Comparison of ENCODE assay signal across 13 mouse cellular contexts in the genomic region with DNA sequence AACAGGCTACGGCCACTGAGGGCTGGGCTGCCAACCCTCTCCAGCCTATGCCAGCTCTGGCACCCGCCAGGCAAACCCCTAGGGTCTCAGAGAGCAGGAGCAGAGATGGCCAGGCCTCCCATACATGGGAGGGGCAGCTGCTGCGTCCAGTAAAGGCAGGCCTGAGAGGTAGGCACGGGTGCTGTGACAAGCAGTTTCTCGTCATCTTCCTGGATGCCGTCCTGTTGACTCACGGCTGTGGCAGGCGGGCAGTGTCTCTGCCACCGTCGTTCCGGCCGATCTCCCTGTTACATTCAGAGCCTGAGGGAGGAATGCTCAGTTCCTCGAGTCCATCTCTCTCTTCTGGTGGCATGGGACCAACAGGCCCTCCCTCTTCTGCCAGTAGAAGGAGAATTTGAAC. TPM values are rescaled to one million over a fixed set of nuclear protein-coding genes. Genes with fewer than 3 reads are reported as not detected.
DNase-seq lines count a peak whose midpoint lies in the region; ATAC-seq and TF ChIP-seq lines count a peak whose summit lies in the region.
"Had no signal": no experiment of that assay in that cellular context is flagged by ENCODE, and none has a peak within 500 bp of the region (broad histone marks: within the 10 kb centered on the region; RNA-seq: fewer than 3 reads in every experiment).

No protein-coding gene starts in this region.

- 80% methylated on average over 13 of the region's 13 CpGs for WGBS in hindbrain, embryonic 13.5 days
- WGBS in hindbrain, embryonic 10.5 days, result 87% methylated on average over 13 of the region's 13 CpGs
- 72% methylated on average over 13 of the region's 13 CpGs for WGBS in intestine, postnatal 0 days

- H3K4me1 ChIP-seq in hindbrain, embryonic 13.5 days (replicated peaks), result peaks cover 11% of the 10 kb centered on the region
- H3K4me1 ChIP-seq in hindbrain, embryonic 10.5 days (replicated peaks), result peaks cover 28% of the 10 kb centered on the region
- no peaks in the 10 kb centered on the region for H3K4me1 ChIP-seq in intestine, postnatal 0 days (replicated peaks; ENCODE audit: control insufficient read depth, insufficient read depth, low read length)

- TF ChIP-seq CTCF in C2C12 (IDR thresholded peaks at IDR 0.05; ENCODE audit: control insufficient read depth, insufficient read depth, insufficient read length), result no peak
- TF ChIP-seq CTCF in intestine, postnatal 0 days (IDR thresholded peaks at IDR 0.05; ENCODE audit: low read depth), result no peak

- H3ac ChIP-seq in C2C12 (ENCODE audit: control insufficient read depth, insufficient read length, low read depth), result no peak overlapping the region

- H3K27ac ChIP-seq in hindbrain, embryonic 13.5 days, result no peak overlapping the region
- no peak overlapping the region for H3K27ac ChIP-seq in hindbrain, embryonic 10.5 days
- H3K27ac ChIP-seq in intestine, postnatal 0 days (ENCODE audit: low read depth, low read length), result no peak overlapping the region
- H3K27ac ChIP-seq: embryonic facial prominence, embryonic 10.5 days; kidney, postnatal 0 days; liver, embryonic 13.5 days had no signal

- H3K4me3 ChIP-seq in hindbrain, embryonic 13.5 days, result no peak overlapping the region
- no peak overlapping the region for H3K4me3 ChIP-seq in hindbrain, embryonic 10.5 days
- H3K4me3 ChIP-seq in C2C12 (ENCODE audit: insufficient read depth, poor library complexity, severe bottlenecking), result no peak overlapping the region
- H3K4me3 ChIP-seq in intestine, postnatal 0 days (ENCODE audit: low read depth, low read length), result no peak overlapping the region
- H3K4me3 ChIP-seq: embryonic facial prominence, embryonic 10.5 days; liver, embryonic 13.5 days; midbrain, embryonic 10.5 days had no signal

- ATAC-seq in hindbrain, embryonic 13.5 days (ENCODE audit: low FRiP score), result no peak
- ATAC-seq in intestine, postnatal 0 days, result no peak

- no peaks in the 10 kb centered on the region for H3K9me3 ChIP-seq in hindbrain, embryonic 13.5 days
- no peaks in the 10 kb centered on the region for H3K9me3 ChIP-seq in hindbrain, embryonic 10.5 days
- H3K9me3 ChIP-seq in intestine, postnatal 0 days (ENCODE audit: control insufficient read depth), result no peaks in the 10 kb centered on the region
- H3K9me3 ChIP-seq: embryonic facial prominence, embryonic 10.5 days; liver, embryonic 13.5 days; midbrain, embryonic 10.5 days had no signal

- H3K27me3 ChIP-seq in hindbrain, embryonic 13.5 days, result peaks cover 28% of the 10 kb centered on the region
- peaks cover 36% of the 10 kb centered on the region for H3K27me3 ChIP-seq in hindbrain, embryonic 10.5 days (ENCODE audit: insufficient read depth, poor library complexity, severe bottlenecking)
- no peaks in the 10 kb centered on the region for H3K27me3 ChIP-seq in C2C12 (ENCODE audit: control insufficient read depth, insufficient read depth, insufficient read length)
- no peaks in the 10 kb centered on the region for H3K27me3 ChIP-seq in intestine, postnatal 0 days (replicated peaks; ENCODE audit: control insufficient read depth, insufficient read depth, low read length)

- no peaks in the 10 kb centered on the region for H3K79me3 ChIP-seq in C2C12 (ENCODE audit: low read depth)

- no peak for DNase-seq in hindbrain, embryonic 10.5 days (ENCODE audit: low spot score)
- DNase-seq in adrenal gland, adult 2 months, result peak; percentile 88
- DNase-seq in gastrocnemius, postnatal 25 days, result peak; percentile 56
- no peak for DNase-seq in yolk sac, embryonic 10.5 days (ENCODE audit: low spot score)
- DNase-seq: cerebellum, adult 11-12 months had no signal

- peak overlapping the region; percentile 19; the same call in 1 of the 2 replicates for H3K9ac ChIP-seq in hindbrain, embryonic 13.5 days
- no peak overlapping the region for H3K9ac ChIP-seq in intestine, postnatal 0 days (ENCODE audit: low read depth, low read length)
- H3K9ac ChIP-seq: liver, embryonic 13.5 days had no signal

- no peak overlapping the region for H3K4me2 ChIP-seq in hindbrain, embryonic 13.5 days
- H3K4me2 ChIP-seq in intestine, postnatal 0 days (replicated peaks; ENCODE audit: low read depth), result no peak overlapping the region
- H3K4me2 ChIP-seq: liver, embryonic 13.5 days had no signal

- H3K36me3 ChIP-seq in hindbrain, embryonic 13.5 days, result no peaks in the 10 kb centered on the region
- no peaks in the 10 kb centered on the region for H3K36me3 ChIP-seq in hindbrain, embryonic 10.5 days
- H3K36me3 ChIP-seq in C2C12 (ENCODE audit: control insufficient read depth, insufficient read depth), result no peaks in the 10 kb centered on the region
- no peaks in the 10 kb centered on the region for H3K36me3 ChIP-seq in intestine, postnatal 0 days (ENCODE audit: control insufficient read depth, insufficient read depth)
- H3K36me3 ChIP-seq: liver, embryonic 13.5 days; midbrain, embryonic 10.5 days had no signal

- H3K79me2 ChIP-seq in C2C12 (ENCODE audit: control insufficient read depth, insufficient read depth), result no peaks in the 10 kb centered on the region

TF ChIP-seq in C2C12, 6 proteins besides CTCF, POLR2A, EP300 and RAD21:
- TF ChIP-seq MYOG (IDR thresholded peaks at IDR 0.05; ENCODE audit: control insufficient read depth, extremely low read depth, insufficient read length), result no peak
- peak; percentile 67 for TF ChIP-seq FOSL1 (IDR thresholded peaks at IDR 0.05; ENCODE audit: insufficient read depth, low read length, poor library complexity, severe bottlenecking)
- TF ChIP-seq MYOD1 (IDR thresholded peaks at IDR 0.05; ENCODE audit: control insufficient read depth, insufficient read length, low read depth), result peak; percentile 42
- TF ChIP-seq MAX (IDR thresholded peaks at IDR 0.05), result no peak

RNA-seq across cellular contexts. Expression of a gene that starts 9.9 kb away (rescaled TPM):
- 1.2 and 1.5 TPM in 2 replicates for polyA plus RNA-seq in hindbrain, embryonic 13.5 days (2015; fragmentation: Nextera tagmentation; extraction: Ambion mirVana)
- 1.2 and 1.4 TPM in 2 replicates for polyA plus RNA-seq in hindbrain, embryonic 10.5 days (2016; fragmentation: Nextera tagmentation; extraction: Ambion mirVana)
- polyA plus RNA-seq in C2C12 (2012; fragmentation: generic; extraction: Trizol), result 3.3 TPM
- total RNA-seq in adrenal gland, adult 2 months (2021), result 10 to 100 TPM; 73.0 to 83.3 TPM
- 76.8 and 107 TPM in 2 replicates for polyA plus RNA-seq in adrenal gland, adult 2 months (2012; rRNA removed)
- total RNA-seq in gastrocnemius, postnatal 25 days (2021), result 10 to 100 TPM in 1 of 2 experiments, 1 to 10 TPM in 1; 6.4 to 10.0 TPM
- polyA plus RNA-seq in intestine, postnatal 0 days (2015; fragmentation: Nextera tagmentation; extraction: Ambion mirVana), result 2.1 and 2.4 TPM in 2 replicates
- total RNA-seq: CH12.LX had no signal

Comparison
In these comparisons a context has a peak if more than half of its experiments do, and no peak if none do; other contexts are left out.
1. DNase-seq: peak in adrenal gland, adult 2 months (single experiment) and gastrocnemius, postnatal 25 days (single experiment); none in hindbrain, embryonic 10.5 days (single experiment) and yolk sac, embryonic 10.5 days (single experiment).
2. RNA of a gene that starts 9.9 kb away (polyA plus RNA-seq): 76.8 to 107 TPM in adrenal gland, adult 2 months; 3.3 TPM in C2C12 (single experiment), 2.1 to 2.4 TPM in intestine, postnatal 0 days, 1.2 to 1.5 TPM in hindbrain, embryonic 13.5 days and 1.2 to 1.4 TPM in hindbrain, embryonic 10.5 days; every median in the first group is over 10 times any median in the second.